Mouse (Mus musculus) neutrophil, adult 65 days (primary cell): ENCODE data around the gene Akr1b3. TPM values are rescaled to one million over a fixed set of nuclear protein-coding genes. Genes with fewer than 3 reads are reported as not detected.

Source experiments
- total RNA-seq: library from RNA; stranded (reverse); gene quantifications from 2 replicates; pipeline ENCODE4 v1.2.4, GENCODE M21; 2023

Akr1b3 gene
- total RNA-seq: 25.9 and 37.7 TPM in 2 replicates

DNA sequence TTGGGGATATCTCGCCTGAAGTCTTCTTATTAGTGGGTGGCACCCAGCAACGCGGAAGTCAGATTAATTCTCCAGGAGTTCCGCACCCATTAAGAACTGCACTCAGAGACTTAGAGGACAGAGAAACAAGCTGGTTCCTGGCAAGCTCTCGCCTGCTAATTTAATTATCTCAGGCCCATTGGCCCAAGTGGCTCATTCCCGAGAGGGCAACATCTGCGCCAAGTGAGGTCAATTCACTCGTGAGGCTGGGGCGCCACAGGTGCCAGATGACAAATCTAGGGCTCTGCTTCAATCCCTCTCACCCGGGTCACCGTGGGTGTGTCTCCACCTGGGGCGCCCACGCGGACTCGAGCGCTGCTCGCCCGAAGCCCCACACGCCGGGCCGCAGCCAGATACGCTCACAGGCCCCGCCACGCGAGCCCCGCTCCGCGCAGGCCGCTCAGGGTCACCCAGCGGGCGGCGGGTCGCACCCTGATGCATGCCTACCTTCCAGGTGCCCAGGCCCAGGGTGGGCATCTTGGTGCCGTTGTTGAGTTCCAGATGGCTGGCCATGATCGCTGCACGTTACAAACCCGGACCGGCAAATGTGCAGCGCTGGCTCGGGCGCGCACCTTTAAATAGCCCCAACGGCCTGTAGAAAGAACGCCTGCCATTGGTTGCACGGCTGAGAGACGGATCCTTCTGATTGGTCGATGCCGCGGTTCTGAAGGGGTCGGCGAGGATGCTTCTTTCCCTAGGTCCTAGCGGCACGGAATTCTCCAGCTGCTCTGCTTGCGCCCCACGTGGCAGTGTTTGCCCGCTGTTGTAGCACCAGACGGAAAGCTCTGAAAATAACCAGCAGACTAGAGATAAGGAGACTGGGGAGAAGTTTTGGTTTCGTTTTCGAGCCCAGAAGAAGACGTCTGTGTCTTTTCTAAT is at the start of gene Akr1b3:
Akr1b3 (minus strand) TSS at position 625 of the 918 bp plus-strand sequence.

DNA sequence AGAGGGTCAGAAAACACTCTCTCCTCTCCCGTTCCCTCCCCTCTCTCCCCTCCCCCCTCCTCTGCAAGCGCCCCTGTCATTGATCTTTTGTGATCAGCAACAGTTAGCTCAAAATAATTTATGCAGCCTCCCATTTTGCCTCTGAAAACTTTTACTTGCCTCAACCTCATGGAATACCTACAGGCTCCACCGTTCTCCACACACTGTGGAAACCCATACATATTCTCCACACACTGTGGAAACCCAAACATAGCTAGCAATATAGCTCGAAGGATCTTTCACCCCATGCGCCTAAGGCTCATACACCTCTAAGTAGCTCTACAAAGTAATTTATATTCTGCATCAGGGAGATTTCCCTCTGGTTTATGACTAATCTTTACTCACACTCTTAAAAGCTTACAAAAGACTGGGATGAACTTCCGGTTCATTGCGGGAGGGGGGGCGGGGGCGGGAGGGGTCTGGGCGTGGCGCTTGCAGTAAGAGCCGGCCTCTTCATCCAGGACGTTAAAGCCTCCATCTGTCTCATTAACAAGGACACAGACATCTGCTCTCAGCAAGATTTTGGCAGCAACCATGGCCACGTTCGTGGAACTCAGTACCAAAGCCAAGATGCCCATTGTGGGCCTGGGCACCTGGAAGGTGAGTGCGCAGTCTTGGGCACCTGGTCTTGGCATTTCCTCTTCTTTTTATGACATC is 36.5 kb upstream of the Akr1b3 start, which contains the start of gene Akr1b8:
Akr1b8 (plus strand) TSS at position 462 of the 696 bp plus-strand sequence.

Other genes starting within 250 kb of the Akr1b3 start
- gene Slc35b4, start 140.4 kb downstream of the Akr1b3 start, total RNA-seq: 11.3 and 14.9 TPM in 2 replicates
- not detected in 2 replicates for gene Akr1b8, start 36.6 kb upstream of the Akr1b3 start, total RNA-seq
- 10.0 and 13.6 TPM in 2 replicates for gene Akr1b10, start 66.7 kb upstream of the Akr1b3 start, total RNA-seq
- not detected in 2 replicates for gene Akr1b7, start 94.9 kb upstream of the Akr1b3 start, total RNA-seq
- gene Bpgm, start 158.7 kb upstream of the Akr1b3 start, total RNA-seq: 11.1 and 11.7 TPM in 2 replicates